Mouse (Mus musculus) adrenal gland, adult 8-10 months (tissue): ENCODE data around the gene Gm3239. TPM values are rescaled to one million over a fixed set of nuclear protein-coding genes. Genes with fewer than 3 reads are reported as not detected.
"Not testable (repeated sequence)": the region's sequence is repeated elsewhere in the genome, so short reads cannot be mapped to it uniquely, and the experiment has no call there.

Experiments used
- DNase-seq: peaks from one replicate; pipeline ENCODE4 v3.0.0; 2022
- total RNA-seq, 4 experiments: library from RNA; stranded (reverse); gene quantifications; 2 replicates each; pipeline ENCODE4 v1.2.4; 2022

Gm3239 gene
- not detected for total RNA-seq

GRCm38 (mm10) chr14:4663892-4664291 is at the start of gene Gm3239:
TSS of gene Gm3239 (plus strand) at chr14:4664192.
- DNase-seq = not testable (repeated sequence)

GRCm38 (mm10) chr14:4632052-4632451 is 31.9 kb upstream of the Gm3239 start, which contains the start of gene Gm8159:
TSS of gene Gm8159 (plus strand) at chr14:4632352.
- not testable (repeated sequence) for DNase-seq

- DNase-seq = not testable (repeated sequence)
These were observed 14.7 kb upstream of the Gm3239 start for GRCm38 (mm10) chr14:4649309-4649708.

- not testable (repeated sequence) for DNase-seq
These were observed 13.7 kb upstream of the Gm3239 start for GRCm38 (mm10) chr14:4650324-4650723.

GRCm38 (mm10) chr14:4708938-4709337 is 44.9 kb downstream of the Gm3239 start, which contains the start of gene Gm7876:
TSS of gene Gm7876 (plus strand) at chr14:4709238.
- DNase-seq = not testable (repeated sequence)

Other genes starting within 250 kb of the Gm3239 start
- gene Gm3164, start 248.7 kb upstream of the Gm3239 start, total RNA-seq = under 1 TPM in 1 of 4 experiments, not detected in 3; 0.31 TPM
- gene Gm3173, start 233.2 kb upstream of the Gm3239 start, total RNA-seq = 1 to 10 TPM in 1 of 4 experiments, not detected in 3; 1.1 TPM
- not detected for gene Gm3182, start 182.4 kb upstream of the Gm3239 start, total RNA-seq
- not detected for gene Gm3047, start 108.8 kb upstream of the Gm3239 start, total RNA-seq
- not detected for gene Gm8159, start 31.8 kb upstream of the Gm3239 start, total RNA-seq
- not detected for gene Gm7876, start 45.0 kb downstream of the Gm3239 start, total RNA-seq
- not detected for gene Gm3252, start 62.6 kb downstream of the Gm3239 start, total RNA-seq
- not detected for gene Gm9602, start 112.1 kb downstream of the Gm3239 start, total RNA-seq
- not detected for gene Gm3269, start 173.9 kb downstream of the Gm3239 start, total RNA-seq
- 1 to 10 TPM in 1 of 4 experiments, under 1 TPM in 1, not detected in 2; 0.90 to 1.8 TPM for gene Gm3264, start 191.4 kb downstream of the Gm3239 start, total RNA-seq
- gene Gm3278, start 228.2 kb downstream of the Gm3239 start, total RNA-seq = not detected